Mouse (Mus musculus): Measurements from ENCODE around the gene She.
"Not testable (repeated sequence)": the region's sequence is repeated elsewhere in the genome, so short reads cannot be mapped to it uniquely, and the experiment has no call there.

She gene

DNA sequence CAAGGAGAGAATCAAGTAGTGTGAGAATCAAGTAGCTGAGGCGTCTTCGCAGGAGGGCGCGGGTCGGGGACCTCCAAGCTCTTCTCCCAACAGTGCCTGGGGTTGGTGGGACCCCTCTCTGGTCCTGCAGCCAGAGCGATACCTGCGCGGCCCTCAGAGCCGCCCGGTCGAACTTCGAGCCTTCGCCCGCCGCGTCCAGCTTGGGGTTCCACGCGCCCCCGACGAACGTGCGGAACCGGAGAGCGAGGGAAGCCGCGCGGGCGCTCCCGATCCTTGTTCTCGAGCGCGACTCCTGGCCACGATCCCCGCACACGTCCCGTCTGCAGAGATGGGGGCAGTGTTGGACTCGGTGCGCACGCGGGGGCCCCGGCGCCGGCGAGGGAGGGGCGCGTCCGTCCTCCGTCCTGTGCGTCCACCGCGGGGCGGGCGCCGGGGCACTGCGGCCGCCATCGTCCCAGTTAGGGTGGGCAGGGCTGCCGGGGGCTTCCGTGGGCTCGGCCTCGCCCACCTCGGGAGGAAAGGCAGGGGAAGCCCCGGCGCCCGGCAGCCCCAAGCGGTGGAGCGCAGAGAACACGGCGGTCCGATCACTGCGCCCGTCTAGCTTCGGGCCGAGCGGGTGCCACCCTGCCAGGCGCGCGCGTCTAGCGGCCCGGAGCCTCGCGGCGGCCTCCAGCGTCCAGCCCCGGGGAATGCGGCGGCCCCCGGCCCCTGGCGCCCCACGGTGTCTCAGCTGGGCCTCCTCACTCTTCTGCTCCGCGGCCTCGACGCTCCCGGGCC, at the start of gene She:
TSS of gene She (plus strand) at position 556 of the 777 bp plus-strand sequence.
- no peak for DNase-seq

GRCm38 (mm10) chr3:89781640-89782039, 49.5 kb upstream of the She start:
- DNase-seq, result no peak

DNA sequence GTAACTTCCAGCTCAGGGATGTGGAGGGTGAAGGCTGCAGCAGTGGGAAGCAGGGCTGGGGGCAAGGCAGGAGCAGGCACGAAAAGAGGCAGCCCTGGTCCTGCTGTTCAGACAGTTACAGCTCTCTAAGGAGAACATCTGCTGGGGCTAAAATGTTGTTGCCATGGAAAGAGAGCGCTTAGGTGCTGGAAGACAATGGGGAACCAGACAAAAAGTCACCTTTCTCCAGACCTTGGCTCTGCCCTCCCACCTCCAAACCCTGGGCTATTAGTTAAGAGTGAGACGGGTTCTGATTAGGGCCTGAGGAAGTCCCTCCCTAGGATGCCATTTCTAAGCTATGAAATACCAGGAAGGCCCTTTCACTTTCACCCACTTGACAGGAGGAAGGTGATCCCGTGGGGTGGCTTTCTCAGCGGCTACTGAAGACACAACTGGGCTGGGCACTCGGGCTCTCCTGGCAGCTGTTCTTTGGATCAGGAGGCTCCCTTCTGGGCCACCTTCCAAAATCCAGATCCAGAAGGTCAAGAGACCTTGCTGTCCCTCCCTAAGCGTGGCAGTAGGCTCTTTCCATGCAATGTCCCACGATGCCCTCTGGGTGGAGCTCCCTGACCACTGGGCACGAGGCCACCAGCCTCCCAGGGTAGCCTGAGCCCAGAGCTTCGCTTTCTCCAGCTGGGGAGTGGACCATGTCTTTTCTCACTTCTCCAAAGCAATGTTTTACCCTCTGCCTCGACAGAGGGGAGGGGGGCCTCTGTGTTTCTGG, 46.0 kb upstream of the She start:
- peak; percentile 87 to 92 for DNase-seq

DNA sequence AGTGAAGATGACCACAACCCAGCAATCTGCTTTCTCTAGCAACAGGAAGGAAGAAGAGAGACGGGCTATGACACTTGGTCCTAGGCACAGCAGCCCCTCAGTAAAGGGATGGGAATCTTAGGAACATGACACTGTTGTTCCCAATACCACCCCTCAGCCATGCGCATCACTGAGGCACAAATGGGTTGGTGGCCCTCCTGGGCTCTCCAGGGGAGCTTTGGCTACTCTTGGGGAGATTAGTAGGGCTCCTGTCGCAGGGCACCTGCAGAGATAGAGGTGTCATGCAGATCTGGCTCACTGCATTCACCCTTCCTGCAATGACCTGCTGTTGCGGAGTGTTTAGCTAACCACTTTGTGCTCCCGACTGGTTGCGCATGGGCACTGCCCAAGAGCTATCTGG, 44.9 kb upstream of the She start:
- no peak for DNase-seq

DNA sequence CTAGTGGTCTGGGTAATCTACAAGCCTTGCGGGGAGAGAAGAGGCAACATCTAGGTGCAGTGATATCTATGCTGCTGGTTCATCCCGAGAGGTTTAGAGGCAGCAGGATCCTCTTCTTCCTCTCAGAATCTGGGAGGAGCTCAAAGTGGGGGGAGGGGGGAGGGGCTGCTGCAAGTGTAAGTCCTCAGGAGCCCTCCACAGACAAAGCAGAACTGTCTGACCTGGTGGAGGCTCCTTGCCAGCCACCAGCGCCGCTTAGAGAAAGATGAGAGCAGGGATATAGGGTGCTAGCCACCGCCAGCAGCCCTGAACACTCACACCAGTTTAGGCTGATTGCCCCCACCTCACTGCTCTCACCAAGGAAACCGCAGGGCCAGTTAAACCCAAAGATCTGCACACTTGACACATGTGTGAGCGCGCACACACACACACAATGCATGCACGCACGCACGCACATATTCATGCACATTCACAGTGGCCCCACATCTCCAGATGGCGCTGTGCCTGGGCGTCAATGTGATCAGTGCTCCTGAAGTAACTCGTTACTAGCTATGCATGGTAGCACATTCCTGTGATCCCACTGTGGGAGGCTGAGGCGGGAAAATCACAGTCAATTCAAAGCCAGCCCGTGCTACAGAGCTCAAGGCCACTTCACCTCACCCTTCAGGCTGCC, 42.4 kb upstream of the She start:
- DNase-seq, result peak in 1 of 2 experiments; percentile 44

DNA sequence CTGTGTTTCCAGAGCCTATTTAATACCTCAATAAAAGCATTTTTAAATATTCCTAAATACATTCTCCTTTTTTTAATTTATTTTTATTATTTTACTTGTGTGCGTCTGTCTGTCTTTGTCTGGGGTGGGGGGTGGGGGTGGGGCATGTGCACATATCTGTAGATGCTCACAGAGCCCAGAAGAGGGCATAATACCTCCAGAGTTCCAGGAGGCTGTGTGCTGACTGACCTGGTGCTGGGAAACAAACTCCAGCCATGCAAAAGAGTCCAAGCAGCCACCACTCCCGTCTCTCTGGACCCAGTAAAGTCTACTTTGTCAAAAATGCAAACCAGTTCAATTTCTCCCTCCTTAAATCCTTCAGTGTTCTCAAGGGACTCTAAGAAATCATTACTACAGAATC, 36.6 kb upstream of the She start:
- no peak for DNase-seq

DNA sequence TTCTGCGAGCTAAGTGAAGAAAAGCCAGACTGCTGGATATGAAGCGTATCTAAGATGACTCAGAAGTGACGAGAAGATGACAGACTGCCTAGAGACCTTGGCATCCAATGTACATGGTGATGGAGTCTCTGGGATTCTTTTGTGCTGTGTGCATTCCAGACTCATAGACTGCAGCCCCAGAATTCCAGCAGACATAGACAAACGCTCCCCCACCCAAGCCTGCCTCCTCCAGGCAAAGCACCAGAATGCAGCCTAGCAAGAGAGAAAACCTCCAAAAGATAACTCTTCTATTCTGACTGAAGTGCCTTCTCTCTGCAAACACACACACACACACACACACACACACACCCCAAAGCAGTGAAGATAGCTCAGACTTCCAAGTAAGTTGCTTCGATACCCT, 35.4 kb upstream of the She start:
- no peak for DNase-seq

- no peak for DNase-seq
Measured at GRCm38 (mm10) chr3:89796358-89796757, 34.8 kb upstream of the She start.

DNA sequence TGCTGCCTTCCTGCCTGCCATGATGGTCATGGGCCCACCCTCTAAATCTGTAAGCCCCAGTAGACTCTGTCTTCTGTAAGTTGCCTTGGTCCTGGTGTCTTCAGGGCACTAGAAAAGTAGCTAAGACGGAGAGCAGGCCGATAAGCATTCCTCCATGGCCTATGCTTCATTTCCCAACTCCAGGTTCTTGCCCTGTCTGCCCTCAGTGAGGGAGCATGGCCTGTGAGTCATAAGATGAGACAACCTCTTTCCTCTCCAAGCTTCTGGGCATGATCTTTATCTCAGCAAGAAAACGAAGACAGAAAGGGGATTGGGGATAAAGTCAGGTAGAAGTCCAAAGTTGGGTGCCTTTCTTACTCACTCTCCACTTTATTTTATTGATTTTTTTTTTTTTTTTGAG, 32.7 kb upstream of the She start:
- no peak for DNase-seq

DNA sequence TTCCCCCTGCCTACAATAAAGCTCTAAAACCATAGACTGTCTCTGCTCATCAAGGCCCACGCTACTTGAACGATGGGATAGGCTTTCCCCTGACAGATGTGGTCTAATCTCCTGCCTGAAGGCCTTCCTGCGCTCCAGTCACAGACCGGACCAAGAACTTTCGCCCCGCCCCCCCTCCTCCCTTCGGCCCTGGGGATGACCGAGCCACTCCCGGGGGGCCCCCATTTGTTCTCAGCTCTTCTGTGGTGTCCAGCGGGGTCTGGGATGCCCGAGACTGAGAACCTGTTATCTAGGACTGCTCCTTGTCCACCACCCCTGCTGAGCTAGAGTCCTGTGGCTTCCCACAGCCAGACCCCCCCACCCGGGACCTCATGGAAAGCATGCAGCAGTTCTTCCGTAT, 31.7 kb upstream of the She start:
- no peak for DNase-seq

- not testable (repeated sequence) for DNase-seq
Measured at GRCm38 (mm10) chr3:89800078-89800477, 31.1 kb upstream of the She start.

DNA sequence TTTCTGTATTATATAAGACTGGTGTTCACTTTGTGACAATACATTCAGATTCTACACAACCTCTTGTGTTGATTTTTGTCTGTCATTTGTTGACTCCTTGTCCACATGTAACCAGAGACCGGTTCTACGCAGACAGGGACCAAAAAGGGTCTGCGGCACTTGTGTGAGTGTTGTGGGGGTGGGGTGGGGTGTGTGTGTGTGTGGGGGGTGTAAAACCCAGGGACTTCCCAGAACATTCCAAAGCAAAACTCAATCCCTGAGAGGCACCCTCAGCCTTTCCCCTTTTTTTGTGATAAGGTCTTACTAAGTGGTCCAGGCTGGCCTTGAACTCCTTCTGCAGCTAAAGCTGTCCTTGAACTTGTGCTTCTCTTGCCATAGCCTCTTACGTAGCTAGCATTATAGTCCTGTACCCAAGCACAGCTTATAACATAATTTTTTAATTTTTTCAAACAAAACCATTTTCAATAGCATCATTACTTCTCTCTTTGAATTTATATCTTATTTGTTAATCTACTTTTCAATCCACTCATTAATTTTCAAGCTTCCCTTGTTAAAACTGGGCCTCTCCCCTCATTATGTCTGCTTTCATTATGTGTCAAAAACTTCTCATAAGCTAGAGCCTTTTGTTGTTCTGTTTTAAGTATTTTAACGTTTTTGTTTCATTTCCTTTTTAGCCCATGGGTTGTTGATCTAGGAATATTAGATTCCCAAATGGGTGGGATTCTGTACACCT, 30.2 kb upstream of the She start:
- DNase-seq, result no peak

DNA sequence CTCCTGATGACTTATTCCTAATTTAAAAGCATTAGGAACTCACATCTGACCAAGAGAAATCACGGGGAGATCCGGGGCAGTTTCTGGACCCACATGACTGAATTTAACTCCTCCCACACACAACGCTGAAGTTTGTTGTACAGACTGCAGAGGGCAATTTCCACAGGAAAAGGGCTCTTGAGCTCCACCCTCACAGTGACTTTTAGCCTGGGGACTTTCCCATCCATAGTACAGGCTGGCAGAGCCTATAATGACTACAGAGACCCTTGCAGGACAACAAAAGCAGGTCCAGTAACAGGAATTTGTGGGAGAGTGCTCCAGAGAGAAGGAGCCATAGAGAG, 29.7 kb upstream of the She start:
- no peak for DNase-seq

DNA sequence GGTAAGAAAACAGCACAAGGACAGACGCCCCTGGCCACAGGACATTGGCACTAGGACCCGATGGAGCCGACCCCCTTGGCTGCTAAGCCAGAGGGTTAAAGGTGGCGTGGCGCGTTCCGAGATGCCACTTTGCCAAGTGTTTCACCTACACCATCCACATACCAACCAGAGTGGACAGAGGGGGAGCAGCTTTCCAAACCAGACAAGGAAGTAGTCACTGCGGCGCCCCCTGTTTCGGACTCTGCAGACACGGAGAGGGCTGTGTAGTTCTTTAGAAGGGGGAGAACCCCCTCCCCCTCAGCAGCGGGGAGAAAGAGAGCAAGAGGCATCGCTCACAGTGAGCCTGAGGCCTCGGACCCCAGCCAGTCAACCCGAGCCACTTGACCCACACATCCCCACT, 28.3 kb upstream of the She start:
- DNase-seq, result no peak

DNA sequence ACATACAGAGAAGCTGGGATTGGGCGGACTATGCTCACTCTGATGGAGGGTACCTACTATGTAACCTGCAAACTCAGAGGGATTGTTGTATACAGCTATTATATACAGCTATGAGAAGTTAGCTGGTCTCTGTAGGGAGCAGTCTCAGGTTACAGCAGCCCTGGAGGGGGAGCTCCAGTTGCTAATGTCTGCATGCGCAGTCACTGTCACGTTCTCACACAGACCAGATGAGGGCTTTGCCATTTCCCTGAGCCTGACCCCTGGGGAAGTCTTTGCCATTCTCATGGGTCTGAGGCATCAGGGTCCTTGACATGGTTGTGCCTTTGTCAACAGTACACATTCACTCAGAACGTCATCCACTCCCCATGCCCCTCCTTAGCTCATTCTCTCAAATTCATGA, 26.0 kb upstream of the She start:
- DNase-seq, result no peak

GRCm38 (mm10) chr3:89806751-89807150, 24.4 kb upstream of the She start:
- DNase-seq, result no peak

DNA sequence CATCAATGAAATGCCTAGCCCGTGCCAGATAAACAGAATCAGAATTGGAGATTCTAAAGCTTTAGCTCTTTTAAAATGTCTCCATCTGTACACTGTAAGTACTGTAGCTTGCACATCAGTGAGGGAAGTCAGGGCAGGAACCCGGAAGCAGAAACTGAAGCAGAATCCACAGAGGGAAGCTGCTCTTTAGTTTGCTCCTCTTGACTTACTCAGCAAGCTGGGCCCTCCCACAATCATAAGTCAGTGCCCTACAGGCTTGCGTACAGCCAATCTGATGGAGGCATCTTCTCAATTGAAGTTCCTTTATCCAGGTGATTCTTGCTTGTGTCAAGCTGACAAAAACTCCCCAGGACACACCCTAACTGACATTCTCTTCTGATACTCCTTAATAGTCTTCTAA, 24.0 kb upstream of the She start:
- DNase-seq, result no peak

DNA sequence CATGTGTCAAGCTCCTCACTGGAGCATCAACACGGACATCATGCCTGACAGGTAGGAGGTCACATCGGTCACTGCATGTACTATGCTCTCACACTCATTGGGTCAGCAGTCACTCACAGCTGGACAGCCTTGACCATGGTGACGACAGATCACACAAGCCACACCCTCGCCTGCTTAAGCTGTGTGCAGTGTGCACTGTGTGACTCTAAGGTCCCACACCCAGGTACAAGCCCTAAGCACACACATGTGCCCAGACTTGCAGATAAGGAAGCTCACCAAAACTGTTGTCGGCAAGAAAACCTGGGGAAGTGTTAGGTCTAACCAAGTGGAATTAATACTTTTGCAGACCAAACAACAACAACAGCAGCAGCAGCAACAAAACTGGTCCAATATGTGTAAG, 23.3 kb upstream of the She start:
- DNase-seq, result no peak

DNA sequence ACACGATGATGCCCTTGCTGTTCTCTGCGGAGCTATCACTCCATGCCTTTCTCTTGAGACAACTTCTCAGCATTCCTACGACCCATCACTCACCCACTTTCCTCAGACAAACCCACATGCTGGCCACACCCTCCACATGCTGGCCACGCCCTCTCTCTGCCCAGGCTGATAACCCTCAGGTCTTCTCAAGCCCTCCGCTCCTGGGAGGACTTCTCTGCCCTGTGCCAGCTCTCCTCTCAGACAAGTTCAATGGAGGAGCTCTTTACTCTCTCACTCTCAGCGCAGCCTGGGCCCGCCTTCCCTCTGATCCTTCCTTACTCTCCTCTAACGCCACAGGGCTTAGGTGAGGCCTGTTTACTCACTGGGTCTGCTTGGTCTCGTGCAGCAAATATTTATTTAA, 22.5 kb upstream of the She start:
- no peak for DNase-seq

DNA sequence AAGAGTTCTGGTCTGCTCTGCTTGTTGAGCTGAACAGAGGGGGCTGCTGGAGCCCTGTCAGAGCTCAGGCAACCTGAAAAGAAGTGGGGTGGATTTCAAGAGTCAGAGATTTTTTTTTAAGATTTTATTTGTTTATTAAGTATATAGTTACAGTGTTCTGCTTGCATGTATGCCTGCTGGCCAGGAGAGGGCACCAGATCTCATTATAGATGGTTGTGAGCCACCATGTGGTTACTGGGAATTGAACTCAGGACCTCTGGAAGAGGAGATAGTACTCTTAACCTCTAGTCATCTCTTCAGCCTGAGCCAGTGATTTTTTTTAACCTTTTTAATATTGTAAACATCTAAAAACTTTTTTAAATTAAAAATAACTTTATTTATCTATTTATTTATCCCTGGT, 20.3 kb upstream of the She start:
- DNase-seq, result no peak

DNA sequence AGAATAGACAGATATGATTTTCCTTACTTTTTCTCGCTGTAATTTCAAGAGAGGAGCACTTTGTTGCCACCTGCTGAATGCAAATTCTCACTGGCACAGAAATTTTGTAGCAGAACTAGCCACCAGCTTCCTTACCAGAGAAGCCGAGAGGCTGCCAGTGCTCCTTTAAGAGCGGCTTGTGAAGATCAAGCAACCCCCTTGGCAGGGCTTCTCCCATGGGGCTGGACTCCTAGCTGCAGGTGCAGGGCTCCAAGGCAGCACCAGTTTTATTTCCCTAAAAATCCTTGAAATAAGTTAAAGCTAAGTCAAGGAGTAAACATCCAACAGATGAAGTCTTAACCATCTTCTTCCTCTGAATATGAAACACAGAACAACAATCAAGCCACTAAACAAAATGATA, 19.0 kb upstream of the She start:
- no peak for DNase-seq

- DNase-seq, result no peak
Measured at GRCm38 (mm10) chr3:89814051-89814450, 17.1 kb upstream of the She start.

DNA sequence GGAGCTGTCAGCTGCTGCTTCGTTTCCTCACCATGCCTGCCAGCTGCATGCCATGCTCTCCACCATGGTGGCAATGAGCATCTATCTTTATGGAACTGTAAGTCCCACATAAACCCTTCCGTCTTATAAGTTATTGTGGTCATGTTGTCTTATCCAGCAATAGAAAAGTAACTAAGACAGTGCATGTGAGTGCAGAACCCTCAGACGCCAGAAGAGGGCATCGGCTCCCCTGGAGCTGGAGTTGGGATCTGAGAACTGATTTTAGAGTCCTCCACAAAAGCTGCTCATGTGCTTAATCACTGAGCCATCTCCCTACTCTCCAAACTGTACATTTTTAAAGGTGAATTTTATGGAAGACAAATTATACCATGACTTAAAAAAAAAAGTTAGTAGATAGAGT, 14.1 kb upstream of the She start:
- DNase-seq, result peak; percentile 44 to 61
